Mouse (Mus musculus): Measurements from ENCODE around the gene Ubxn4.

GRCm38 (mm10) chr1:128270731-128271130 is 27.0 kb downstream of the Ubxn4 start:
- no peak for TF ChIP-seq GATA1 (IDR thresholded peaks at IDR 0.05; ENCODE audit: borderline replicate concordance, low read length)
- TF ChIP-seq FLI1 (IDR thresholded peaks at IDR 0.05; ENCODE audit: low read length) = no peak
